Mouse (Mus musculus) pancreas, adult 10 weeks (tissue): ENCODE measurements around the gene Olfr599. TPM values are rescaled to one million over a fixed set of nuclear protein-coding genes. Genes with fewer than 3 reads are reported as not detected.

Experiments used
- polyA plus RNA-seq: library from polyadenylated mRNA; stranded (reverse); fragments of 350-450 nt; fragmentation: Illumina TruSeq; extraction: RNeasy Lipid Tissue Mini Kit (QIAGEN cat#74804); gene quantifications from one replicate; pipeline ENCODE4 v1.2.3, GENCODE M21; 2015; ENCODE audit warnings: low read depth, low replicate concordance; ENCODE audit not compliant: insufficient read depth

Gene Olfr599
- not detected for polyA plus RNA-seq

GRCm38 (mm10) chr7:103335617-103336016 is at the start of gene Olfr599:
Olfr599 (plus strand) TSS chr7:103335917.

GRCm38 (mm10) chr7:103305348-103305747 is 30.4 kb upstream of the Olfr599 start, which contains the start of gene Olfr596:
Olfr596 (plus strand) TSS chr7:103305648.

GRCm38 (mm10) chr7:103316015-103316414 is 19.7 kb upstream of the Olfr599 start, which contains the start of gene Olfr597:
Olfr597 (plus strand) TSS chr7:103316315.

GRCm38 (mm10) chr7:103323268-103323667 is 12.4 kb upstream of the Olfr599 start, which contains the start of gene Olfr598:
Olfr598 (plus strand) TSS chr7:103323568.

GRCm38 (mm10) chr7:103349569-103349968 is 13.9 kb downstream of the Olfr599 start, which contains the start of gene Olfr600:
Olfr600 (minus strand) TSS chr7:103349669.

GRCm38 (mm10) chr7:103362555-103362954 is 26.8 kb downstream of the Olfr599 start, which contains the start of gene Olfr601:
Olfr601 (minus strand) TSS chr7:103362655.

GRCm38 (mm10) chr7:103386077-103386476 is 50.4 kb downstream of the Olfr599 start, which contains the start of gene Olfr603:
Olfr603 (minus strand) TSS chr7:103386177.

Other genes with a start within 250 kb of the Olfr599 start
- not detected for gene Olfr585, start 238.2 kb upstream of the Olfr599 start, polyA plus RNA-seq
- not detected for gene Olfr586, start 210.3 kb upstream of the Olfr599 start, polyA plus RNA-seq
- gene Olfr588-ps1, start 195.0 kb upstream of the Olfr599 start, polyA plus RNA-seq = not detected
- not detected for gene Olfr589, start 179.6 kb upstream of the Olfr599 start, polyA plus RNA-seq
- not detected for gene Olfr591, start 157.6 kb upstream of the Olfr599 start, polyA plus RNA-seq
- not detected for gene Olfr592, start 151.1 kb upstream of the Olfr599 start, polyA plus RNA-seq
- not detected for gene Olfr593, start 124.1 kb upstream of the Olfr599 start, polyA plus RNA-seq
- not detected for gene Olfr594, start 118.9 kb upstream of the Olfr599 start, polyA plus RNA-seq
- gene Usp17ld, start 83.4 kb upstream of the Olfr599 start, polyA plus RNA-seq = not detected
- gene Olfr596, start 30.3 kb upstream of the Olfr599 start, polyA plus RNA-seq = not detected
- not detected for gene Olfr597, start 19.6 kb upstream of the Olfr599 start, polyA plus RNA-seq
- gene Olfr598, start 12.3 kb upstream of the Olfr599 start, polyA plus RNA-seq = not detected
- gene Olfr600, start 13.8 kb downstream of the Olfr599 start, polyA plus RNA-seq = not detected
- not detected for gene Olfr601, start 26.7 kb downstream of the Olfr599 start, polyA plus RNA-seq
- gene Olfr603, start 50.3 kb downstream of the Olfr599 start, polyA plus RNA-seq = not detected
- gene Usp17lc, start 79.2 kb downstream of the Olfr599 start, polyA plus RNA-seq = not detected
- not detected for gene Olfr605, start 109.5 kb downstream of the Olfr599 start, polyA plus RNA-seq
- not detected for gene Olfr606, start 113.1 kb downstream of the Olfr599 start, polyA plus RNA-seq
- not detected for gene Olfr607, start 128.2 kb downstream of the Olfr599 start, polyA plus RNA-seq
- gene Olfr608, start 134.0 kb downstream of the Olfr599 start, polyA plus RNA-seq = not detected
- not detected for gene Olfr609, start 162.1 kb downstream of the Olfr599 start, polyA plus RNA-seq
- not detected for gene Olfr610, start 176.2 kb downstream of the Olfr599 start, polyA plus RNA-seq
- gene Olfr611, start 184.9 kb downstream of the Olfr599 start, polyA plus RNA-seq = not detected
- gene Olfr612, start 206.8 kb downstream of the Olfr599 start, polyA plus RNA-seq = not detected
- gene Olfr613, start 212.2 kb downstream of the Olfr599 start, polyA plus RNA-seq = not detected
- not detected for gene Olfr615, start 220.2 kb downstream of the Olfr599 start, polyA plus RNA-seq
- not detected for gene Olfr616, start 233.2 kb downstream of the Olfr599 start, polyA plus RNA-seq
- gene Olfr617, start 237.1 kb downstream of the Olfr599 start, polyA plus RNA-seq = not detected